Mouse (Mus musculus): ENCODE measurements at regions not wholly inside any gene's neighbourhood (a gene's known extent, or its start where the extent isn't known, plus 50 kb on each side); places are given as distances from the start of the nearest gene placed in this dataset.

GRCm38 (mm10) chr15:61855880-61856279 is 933.1 kb upstream of the A1bg start:
- Histone ChIP-seq H3K9me3 (replicated peaks) (no peaks in the 10 kb centered on the region), H3K36me3 (no peaks in the 10 kb centered on the region), H3K4me1 (replicated peaks) (no peaks in the 10 kb centered on the region), H3K27me3 (replicated peaks) (no peaks in the 10 kb centered on the region), H3K27ac (ENCODE audit: poor library complexity, severe bottlenecking) (no peak overlapping the region), H3K4me2 (no peak overlapping the region), H3K4me3 (no peak overlapping the region), H3K9ac (no peak overlapping the region)
- WGBS: 82% methylated on average over 2 of the region's 2 CpGs
- no peak for ATAC-seq (ENCODE audit: insufficient number of reproducible peaks, low FRiP score)

DNA sequence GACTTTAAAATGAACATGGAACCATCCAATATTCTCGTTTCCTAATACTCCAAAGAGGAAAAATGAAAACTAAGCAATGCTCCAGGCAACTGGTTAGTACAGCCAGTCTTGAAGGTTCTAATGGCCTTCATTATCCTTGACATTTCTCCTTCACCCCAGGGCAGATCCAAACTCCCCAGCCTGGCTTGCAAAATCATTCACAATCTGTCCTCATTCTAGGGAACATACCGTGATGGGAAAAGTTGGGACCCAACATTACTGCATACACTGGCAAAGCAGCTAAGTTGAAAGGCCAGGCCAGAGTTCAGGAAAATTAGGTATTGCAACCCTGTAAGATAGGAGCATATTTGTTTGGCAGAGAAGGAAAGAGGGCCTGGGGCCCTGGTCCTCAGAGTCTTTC is 889.9 kb upstream of the A1bg start:
- H3K9me3 ChIP-seq (replicated peaks): no peaks in the 10 kb centered on the region
- no peaks in the 10 kb centered on the region for H3K36me3 ChIP-seq
- WGBS: 73% methylated on average over 2 of the region's 2 CpGs
- no peaks in the 10 kb centered on the region for H3K4me1 ChIP-seq (replicated peaks)
- no peak for ATAC-seq (ENCODE audit: insufficient number of reproducible peaks, low FRiP score)
- no peak overlapping the region for H3K27ac ChIP-seq (ENCODE audit: poor library complexity, severe bottlenecking)
- no peak overlapping the region for H3K4me2 ChIP-seq
- H3K4me3 ChIP-seq: no peak overlapping the region
- no peak overlapping the region for H3K9ac ChIP-seq
- H3K27me3 ChIP-seq (replicated peaks): no peaks in the 10 kb centered on the region

GRCm38 (mm10) chr15:61805379-61805778 is 882.6 kb upstream of the A1bg start:
- no peak overlapping the region for H3K4me2 ChIP-seq
- WGBS: 20% methylated on average over 2 of the region's 2 CpGs
- no peaks in the 10 kb centered on the region for H3K9me3 ChIP-seq (replicated peaks)
- ATAC-seq (ENCODE audit: insufficient number of reproducible peaks, low FRiP score): no peak
- no peaks in the 10 kb centered on the region for H3K27me3 ChIP-seq (replicated peaks)
- no peak overlapping the region for H3K27ac ChIP-seq (ENCODE audit: poor library complexity, severe bottlenecking)
- H3K4me3 ChIP-seq: no peak overlapping the region
- no peaks in the 10 kb centered on the region; the same call in 1 of the 2 replicates for H3K4me1 ChIP-seq (replicated peaks)
- H3K36me3 ChIP-seq: no peaks in the 10 kb centered on the region
- no peak overlapping the region for H3K9ac ChIP-seq

GRCm38 (mm10) chr15:61800155-61800554 is 877.3 kb upstream of the A1bg start:
- ATAC-seq (ENCODE audit: insufficient number of reproducible peaks, low FRiP score): no peak
- 75% methylated on average over 4 of the region's 4 CpGs for WGBS

GRCm38 (mm10) chr15:61797827-61798226 is 875.0 kb upstream of the A1bg start:
- Histone ChIP-seq H3K9me3 (replicated peaks) (no peaks in the 10 kb centered on the region), H3K36me3 (no peaks in the 10 kb centered on the region), H3K4me2 (no peak overlapping the region), H3K4me3 (no peak overlapping the region), H3K9ac (no peak overlapping the region), H3K4me1 (replicated peaks) (no peaks in the 10 kb centered on the region), H3K27ac (ENCODE audit: poor library complexity, severe bottlenecking) (no peak overlapping the region), H3K27me3 (replicated peaks) (no peaks in the 10 kb centered on the region)
- no peak for ATAC-seq (ENCODE audit: insufficient number of reproducible peaks, low FRiP score)
- 33% methylated on average over 1 of the region's 1 CpGs for WGBS

More at GRCm38 (mm10) chr15:61800155-61800554, 877.3 kb upstream of the A1bg start:
- H3K9me3 ChIP-seq (replicated peaks): no peaks in the 10 kb centered on the region
- no peaks in the 10 kb centered on the region for H3K27me3 ChIP-seq (replicated peaks)
- H3K27ac ChIP-seq (ENCODE audit: poor library complexity, severe bottlenecking): no peak overlapping the region
- no peaks in the 10 kb centered on the region for H3K36me3 ChIP-seq
- H3K4me1 ChIP-seq (replicated peaks): no peaks in the 10 kb centered on the region; the same call in 1 of the 2 replicates
- H3K4me2 ChIP-seq: no peak overlapping the region
- H3K9ac ChIP-seq: no peak overlapping the region
- no peak overlapping the region for H3K4me3 ChIP-seq

DNA sequence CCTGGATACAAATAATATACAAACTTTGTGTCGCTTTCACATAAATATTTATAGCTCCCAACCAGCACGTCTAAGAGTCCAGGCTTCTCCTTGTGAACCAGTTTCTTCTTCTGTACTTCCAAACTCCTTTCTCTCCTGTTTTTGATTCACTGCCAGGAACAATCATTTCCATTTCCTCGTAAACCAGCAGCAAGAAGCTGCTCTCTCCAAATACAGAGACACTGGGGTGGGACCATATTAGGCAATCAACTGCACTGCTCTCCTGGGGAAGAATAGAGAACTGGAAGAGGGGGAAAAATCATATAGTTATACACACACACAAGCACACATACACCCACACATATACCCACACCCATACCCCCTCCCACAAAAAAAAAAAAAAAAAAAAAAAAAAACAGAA is 871.7 kb upstream of the A1bg start:
- 49% methylated on average over 3 of the region's 3 CpGs for WGBS
- ATAC-seq (ENCODE audit: insufficient number of reproducible peaks, low FRiP score): no peak

DNA sequence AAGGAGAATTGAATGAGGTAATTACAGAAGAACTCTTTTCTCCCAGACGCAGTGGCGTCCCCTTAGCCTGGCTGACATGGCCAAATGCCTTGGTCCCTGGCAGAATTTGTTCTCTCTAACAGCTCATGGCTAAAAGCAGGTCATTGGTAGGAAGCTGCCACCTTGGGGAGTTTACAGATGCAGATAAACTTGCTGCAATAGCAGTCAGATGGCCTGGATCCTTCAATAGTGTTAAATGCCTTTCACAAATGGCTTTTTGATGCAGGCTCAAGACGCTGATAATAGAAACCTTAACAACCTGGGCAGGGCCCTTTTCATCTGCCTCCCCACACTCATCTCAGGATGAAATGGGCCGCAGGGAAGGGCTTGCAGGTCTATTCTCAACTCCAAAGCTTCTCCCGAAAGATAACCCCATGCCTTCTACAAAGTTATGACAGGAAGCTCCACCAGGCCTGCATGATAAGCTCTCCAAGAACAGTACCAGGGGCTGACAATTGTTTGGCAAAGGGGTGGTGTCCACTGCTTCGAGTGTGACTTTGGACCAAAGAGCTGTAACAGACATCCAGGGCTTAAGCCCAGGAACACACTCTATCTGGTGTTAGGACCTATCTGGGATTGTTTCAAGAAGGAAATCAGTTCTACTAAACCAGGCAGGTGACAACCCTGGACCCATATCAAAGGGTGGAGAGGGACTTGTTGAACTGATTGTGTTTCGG is 867.2 kb upstream of the A1bg start:
- WGBS: 37% methylated on average over 7 of the region's 7 CpGs
- no peak for ATAC-seq (ENCODE audit: insufficient number of reproducible peaks, low FRiP score)
- Histone ChIP-seq H3K9me3 (replicated peaks) (no peaks in the 10 kb centered on the region), H3K9ac (no peak overlapping the region), H3K4me2 (no peak overlapping the region), H3K4me3 (no peak overlapping the region), H3K36me3 (no peaks in the 10 kb centered on the region), H3K4me1 (replicated peaks) (peaks cover 9% of the 10 kb centered on the region), H3K27ac (ENCODE audit: poor library complexity, severe bottlenecking) (no peak overlapping the region), H3K27me3 (replicated peaks) (no peaks in the 10 kb centered on the region)

More for the DNA sequence above, 871.7 kb upstream of the A1bg start:
- H3K36me3 ChIP-seq: no peaks in the 10 kb centered on the region
- no peaks in the 10 kb centered on the region for H3K9me3 ChIP-seq (replicated peaks)
- H3K9ac ChIP-seq: no peak overlapping the region
- H3K27me3 ChIP-seq (replicated peaks): no peaks in the 10 kb centered on the region
- no peak overlapping the region for H3K27ac ChIP-seq (ENCODE audit: poor library complexity, severe bottlenecking)
- no peak overlapping the region for H3K4me3 ChIP-seq
- H3K4me1 ChIP-seq (replicated peaks): peaks cover 9% of the 10 kb centered on the region
- no peak overlapping the region for H3K4me2 ChIP-seq

DNA sequence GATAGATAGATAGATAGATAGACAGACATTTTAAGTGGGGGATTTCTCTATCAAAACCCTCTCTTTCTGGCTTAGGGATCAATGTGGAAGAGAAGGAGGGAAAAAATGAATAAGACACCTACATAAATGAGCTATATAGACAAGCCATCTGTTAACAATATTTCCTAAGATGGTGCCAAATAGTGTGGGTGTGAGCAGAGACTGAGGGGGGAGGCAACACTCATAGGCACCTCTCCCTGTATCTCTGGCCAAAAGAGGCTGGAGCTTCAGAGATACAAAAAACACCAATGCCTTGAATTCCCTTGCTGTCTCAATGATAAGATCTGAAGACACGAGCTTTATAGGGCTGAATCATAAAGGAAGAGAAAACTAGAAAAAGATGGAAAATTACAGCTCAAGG is 864.2 kb upstream of the A1bg start:
- no peaks in the 10 kb centered on the region for H3K36me3 ChIP-seq
- no peaks in the 10 kb centered on the region for H3K9me3 ChIP-seq (replicated peaks)
- H3K4me2 ChIP-seq: no peak overlapping the region
- H3K4me1 ChIP-seq (replicated peaks): peaks cover 9% of the 10 kb centered on the region
- WGBS: 80% methylated on average over 1 of the region's 1 CpGs
- H3K4me3 ChIP-seq: no peak overlapping the region
- no peak for ATAC-seq (ENCODE audit: insufficient number of reproducible peaks, low FRiP score)
- H3K27me3 ChIP-seq (replicated peaks): no peaks in the 10 kb centered on the region
- no peak overlapping the region for H3K27ac ChIP-seq (ENCODE audit: poor library complexity, severe bottlenecking)
- H3K9ac ChIP-seq: no peak overlapping the region

DNA sequence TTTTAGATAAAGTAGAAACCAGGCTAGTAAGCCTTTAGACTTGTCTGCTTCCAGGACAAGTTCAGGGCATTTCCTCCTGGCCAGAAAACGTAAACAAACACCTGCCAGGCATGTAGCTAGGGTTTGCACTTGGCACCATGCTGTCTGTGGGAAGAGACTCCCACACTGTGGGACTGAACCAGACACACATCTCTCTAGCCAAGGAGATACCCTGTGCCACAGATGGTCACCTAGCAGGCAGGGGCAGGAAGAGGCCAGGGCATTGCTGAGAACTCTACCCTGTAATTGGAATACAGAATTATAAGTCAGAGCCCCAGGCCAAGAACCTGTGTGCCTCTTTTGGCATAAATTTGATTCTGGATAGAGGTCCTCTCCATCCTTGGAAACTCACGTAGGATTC is 858.7 kb upstream of the A1bg start:
- WGBS: 71% methylated on average over 2 of the region's 2 CpGs
- H3K4me2 ChIP-seq: no peak overlapping the region
- no peaks in the 10 kb centered on the region for H3K9me3 ChIP-seq (replicated peaks)
- no peaks in the 10 kb centered on the region for H3K27me3 ChIP-seq (replicated peaks)
- no peak overlapping the region for H3K27ac ChIP-seq (ENCODE audit: poor library complexity, severe bottlenecking)
- no peak overlapping the region for H3K4me3 ChIP-seq
- ATAC-seq (ENCODE audit: insufficient number of reproducible peaks, low FRiP score): no peak
- H3K4me1 ChIP-seq (replicated peaks): peaks cover 3% of the 10 kb centered on the region
- no peak overlapping the region for H3K9ac ChIP-seq
- no peaks in the 10 kb centered on the region for H3K36me3 ChIP-seq

- Histone ChIP-seq H3K4me3 (no peak overlapping the region), H3K27ac (ENCODE audit: poor library complexity, severe bottlenecking) (no peak overlapping the region), H3K4me1 (replicated peaks) (peaks cover 24% of the 10 kb centered on the region), H3K4me2 (no peak overlapping the region), H3K9me3 (replicated peaks) (peaks cover 7% of the 10 kb centered on the region; the same call in 1 of the 2 replicates), H3K9ac (no peak overlapping the region), H3K36me3 (no peaks in the 10 kb centered on the region), H3K27me3 (replicated peaks) (no peaks in the 10 kb centered on the region)
- 79% methylated on average over 4 of the region's 4 CpGs for WGBS
- ATAC-seq (ENCODE audit: insufficient number of reproducible peaks, low FRiP score): no peak
Observed at GRCm38 (mm10) chr15:61772996-61773395, 850.2 kb upstream of the A1bg start.

- WGBS: 46% methylated on average over 14 of the region's 14 CpGs
- no peak overlapping the region for H3K9ac ChIP-seq
- no peak overlapping the region for H3K4me3 ChIP-seq
- peaks cover 22% of the 10 kb centered on the region for H3K4me1 ChIP-seq (replicated peaks)
- no peak overlapping the region for H3K4me2 ChIP-seq
- H3K9me3 ChIP-seq (replicated peaks): peaks cover 7% of the 10 kb centered on the region; the same call in 1 of the 2 replicates
- ATAC-seq (ENCODE audit: insufficient number of reproducible peaks, low FRiP score): peak; percentile 47; the same call in 1 of the 2 replicates
- H3K27me3 ChIP-seq (replicated peaks): no peaks in the 10 kb centered on the region
- no peaks in the 10 kb centered on the region for H3K36me3 ChIP-seq
- H3K27ac ChIP-seq (ENCODE audit: poor library complexity, severe bottlenecking): peak overlapping the region; percentile 52
Observed at GRCm38 (mm10) chr15:61770721-61771542, 848.1 kb upstream of the A1bg start.
